Mouse (Mus musculus): ENCODE results near the gene Adgrv1.

DNA sequence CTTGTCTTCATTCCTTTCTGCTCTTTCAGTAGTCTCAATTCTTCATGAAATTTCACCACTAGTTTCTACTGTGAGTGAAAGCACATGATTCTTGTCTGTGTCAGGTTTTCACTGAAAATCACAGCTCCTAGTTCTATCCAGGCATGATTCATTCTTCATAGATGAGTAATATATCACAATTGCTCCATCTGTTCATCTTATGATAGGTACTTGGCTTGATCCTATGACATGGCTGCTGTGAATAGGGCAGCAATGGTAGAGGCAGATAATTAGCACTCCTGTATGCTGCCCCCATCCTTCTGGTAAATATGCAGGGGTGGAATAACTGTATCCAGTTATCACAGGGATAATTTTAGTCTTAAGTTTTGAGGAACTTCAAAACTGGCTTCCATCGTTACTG is 368.5 kb downstream of the Adgrv1 start:
- TF ChIP-seq GATA1 (IDR thresholded peaks at IDR 0.05; ENCODE audit: low read length) (no peak), TAL1 (IDR thresholded peaks at IDR 0.05; ENCODE audit: low read length) (no peak)
